Mouse (Mus musculus): ENCODE results near the gene Ifitm3.

Gene Ifitm3

GRCm38 (mm10) chr7:140962733-140963132, 47.8 kb downstream of the Ifitm3 start:
- no peak for DNase-seq (ENCODE audit: low read depth)

DNA sequence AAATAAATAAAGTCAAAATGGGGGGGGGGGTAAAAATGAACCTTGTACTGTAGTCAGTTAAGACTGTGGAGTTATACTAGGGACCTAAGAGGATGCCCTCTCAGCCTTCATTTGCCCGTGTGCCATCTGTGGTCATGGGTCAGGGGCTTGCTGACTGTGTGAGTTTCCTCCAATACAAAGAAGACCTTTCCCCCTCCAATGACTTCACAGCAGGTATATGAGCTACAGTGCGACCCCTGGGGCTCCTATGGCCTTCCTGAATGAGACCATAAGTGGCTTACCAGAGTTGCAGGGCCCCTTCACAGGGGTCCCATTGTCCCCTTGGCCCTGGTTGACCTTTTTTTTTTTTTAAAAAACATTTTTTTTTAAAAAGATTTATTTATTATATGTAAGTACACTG, 49.2 kb downstream of the Ifitm3 start:
- no peak for DNase-seq (ENCODE audit: low read depth)

GRCm38 (mm10) chr7:140960026-140960425, 50.5 kb downstream of the Ifitm3 start:
- DNase-seq (ENCODE audit: low read depth): no peak
